11 mouse cellular contexts compared by ENCODE assay signal in the genomic region with DNA sequence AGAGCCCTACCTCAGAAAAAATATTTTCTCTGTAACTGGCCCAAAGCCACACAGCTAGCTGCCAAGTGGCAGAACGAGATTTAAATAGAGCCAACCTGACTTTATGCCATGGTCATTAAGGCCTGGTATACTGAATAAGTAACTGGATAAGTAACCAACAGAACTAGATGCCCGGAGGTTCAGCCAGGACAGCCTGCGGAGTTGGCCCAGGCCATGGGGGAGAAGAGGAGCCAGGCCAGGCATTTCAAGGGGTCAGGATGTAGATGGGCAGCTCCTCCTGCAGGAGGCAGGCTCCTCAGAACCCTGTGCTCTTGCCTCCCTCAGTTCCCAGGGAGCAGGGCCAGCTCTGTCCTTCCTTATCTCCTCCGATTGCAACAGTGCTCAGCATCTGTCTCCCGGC. TPM values are rescaled to one million over a fixed set of nuclear protein-coding genes. Genes with fewer than 3 reads are reported as not detected.
DNase-seq lines count a peak whose midpoint lies in the region; TF ChIP-seq lines count a peak whose summit lies in the region.
"Had no signal": no experiment of that assay in that cellular context is flagged by ENCODE, and none has a peak within 500 bp of the region (broad histone marks: within the 10 kb centered on the region; RNA-seq: fewer than 3 reads in every experiment).

No protein-coding gene starts in this region.

- H3K27ac ChIP-seq in heart, adult 2 months = no peak overlapping the region
- H3K27ac ChIP-seq: embryonic facial prominence, embryonic 13.5 days; hindbrain, embryonic 10.5 days; limb, embryonic 13.5 days had no signal

- peaks cover 2% of the 10 kb centered on the region; the same call in 1 of the 2 replicates for H3K4me1 ChIP-seq in heart, adult 2 months (ENCODE audit: control insufficient read depth, insufficient read depth, low read length)
- H3K4me1 ChIP-seq: limb, embryonic 13.5 days had no signal

- no peaks in the 10 kb centered on the region for H3K79me2 ChIP-seq in heart, adult 2 months (replicated peaks; ENCODE audit: control insufficient read depth, insufficient read depth, low read length)

- TF ChIP-seq EP300 in heart, adult 2 months (IDR thresholded peaks at IDR 0.05; ENCODE audit: insufficient read depth, low read depth, low read length) = no peak

- WGBS in heart, adult 2 months = 43% methylated on average over 5 of the region's 5 CpGs

- no peaks in the 10 kb centered on the region for H3K27me3 ChIP-seq in heart, adult 2 months (ENCODE audit: control insufficient read depth, insufficient read depth, low read length)
- H3K27me3 ChIP-seq: limb, embryonic 13.5 days had no signal

- TF ChIP-seq POLR2A in heart, adult 2 months (IDR thresholded peaks at IDR 0.05; ENCODE audit: insufficient read depth, low read depth, low read length) = no peak

- no peaks in the 10 kb centered on the region for H3K36me3 ChIP-seq in heart, adult 2 months (ENCODE audit: control insufficient read depth, insufficient read depth, low read length)
- H3K36me3 ChIP-seq: embryonic facial prominence, embryonic 13.5 days; hindbrain, embryonic 10.5 days; limb, embryonic 13.5 days had no signal

- peak in 1 of 2 experiments; percentile 59 for DNase-seq in heart, adult 2 months
- no peak for DNase-seq in heart, postnatal 25 days (ENCODE audit: low spot score)
- peak; percentile 43 for DNase-seq in ovary, adult 18-20 months (ENCODE audit: low spot score)
- DNase-seq in ovary, postnatal 10 days (ENCODE audit: low spot score) = no peak
- DNase-seq in kidney, adult 9 months = peak; percentile 88
- no peak for DNase-seq in thymus, postnatal 10 days (ENCODE audit: low spot score in 2 of 2)
- no peak for DNase-seq in left cerebral cortex, adult 11 months (ENCODE audit: low spot score)
- DNase-seq: lung, postnatal 4 days had no signal

- H3K4me3 ChIP-seq in heart, adult 2 months = no peak overlapping the region
- H3K4me3 ChIP-seq: embryonic facial prominence, embryonic 13.5 days; hindbrain, embryonic 10.5 days; limb, embryonic 13.5 days had no signal

- peak; percentile 34 for TF ChIP-seq CTCF in heart, adult 2 months (IDR thresholded peaks at IDR 0.05)

- intact Hi-C loops in heart, adult 2 months (cut with DNase I) = no loop called here
- intact Hi-C loops in heart, postnatal 25 days (cut with DNase I) = no loop called here

- no peak overlapping the region for H3K9ac ChIP-seq in heart, adult 2 months (ENCODE audit: low read depth, low read length)
- H3K9ac ChIP-seq: embryonic facial prominence, embryonic 13.5 days; limb, embryonic 13.5 days had no signal

RNA-seq across cellular contexts. Expression of gene Klhl36, which starts 6.4 kb away (rescaled TPM):
- total RNA-seq in heart, adult 2 months (2021) = 1 to 10 TPM; 2.6 to 2.7 TPM
- 5.7 and 6.0 TPM in 2 replicates for polyA plus RNA-seq in heart, adult 2 months (2012; rRNA removed)
- 1 to 10 TPM; 2.3 to 3.3 TPM for total RNA-seq in heart, postnatal 25 days (2021)

RNA-seq across cellular contexts. Expression of gene Cotl1, which starts 15.3 kb away (rescaled TPM):
- 10 to 100 TPM; 17.5 to 20.4 TPM for total RNA-seq in heart, adult 2 months (2021)
- 16.5 and 23.2 TPM in 2 replicates for polyA plus RNA-seq in heart, adult 2 months (2012; rRNA removed)
- 10 to 100 TPM; 17.3 to 20.2 TPM for total RNA-seq in heart, postnatal 25 days (2021)

RNA-seq across cellular contexts. Expression of gene Usp10, which starts 54.5 kb away (rescaled TPM):
- 10 to 100 TPM; 41.9 to 49.8 TPM for total RNA-seq in heart, adult 2 months (2021)
- 51.1 and 58.6 TPM in 2 replicates for polyA plus RNA-seq in heart, adult 2 months (2012; rRNA removed)
- 10 to 100 TPM; 44.4 to 44.8 TPM for total RNA-seq in heart, postnatal 25 days (2021)

RNA-seq across cellular contexts. Expression of gene Gm20388, which starts 55.0 kb away (rescaled TPM):
- total RNA-seq in heart, adult 2 months (2021) = 1 to 10 TPM in 1 of 2 experiments, not detected in 1; 1.8 TPM
- polyA plus RNA-seq in heart, adult 2 months (2012; rRNA removed) = 32.3 and 39.0 TPM in 2 replicates
- 1 to 10 TPM in 1 of 2 experiments, not detected in 1; 2.7 TPM for total RNA-seq in heart, postnatal 25 days (2021)
- polyA plus RNA-seq: embryonic facial prominence, embryonic 13.5 days had no signal

Comparison
In these comparisons a context has a peak if more than half of its experiments do, and no peak if none do; other contexts are left out.
1. DNase-seq: peak in ovary, adult 18-20 months (single experiment) and kidney, adult 9 months (single experiment); none in heart, postnatal 25 days (single experiment), ovary, postnatal 10 days (single experiment), thymus, postnatal 10 days (0 of 2) and left cerebral cortex, adult 11 months (single experiment).